Mouse (Mus musculus): ENCODE measurements around the gene Cd209f.
"Not testable (repeated sequence)": the region's sequence is repeated elsewhere in the genome, so short reads cannot be mapped to it uniquely, and the experiment has no call there.

Gene Cd209f

GRCm38 (mm10) chr8:4105735-4106134 is at the start of gene Cd209f:
Cd209f (minus strand) TSS chr8:4105835.
- DNase-seq (ENCODE audit: low read depth, low spot score), result not testable (repeated sequence)

GRCm38 (mm10) chr8:4154878-4155277 is 49.2 kb upstream of the Cd209f start:
- no peak for DNase-seq (ENCODE audit: low read depth, low spot score)

- DNase-seq (ENCODE audit: low read depth, low spot score), result no peak
Observed at GRCm38 (mm10) chr8:4147272-4147671, 41.6 kb upstream of the Cd209f start.

- no peak for DNase-seq (ENCODE audit: low read depth, low spot score)
Observed at GRCm38 (mm10) chr8:4141721-4142120, 36.1 kb upstream of the Cd209f start.

GRCm38 (mm10) chr8:4139660-4140646 is 34.3 kb upstream of the Cd209f start:
- peak; percentile 83 for DNase-seq (ENCODE audit: low read depth, low spot score)

- no peak for DNase-seq (ENCODE audit: low read depth, low spot score)
Observed at GRCm38 (mm10) chr8:4133798-4134197, 28.2 kb upstream of the Cd209f start, which contains the start of gene Cd209g. Cd209g (plus strand) TSS chr8:4134098.

- not testable (repeated sequence) for DNase-seq (ENCODE audit: low read depth, low spot score)
Observed at GRCm38 (mm10) chr8:4088514-4088913, 17.1 kb downstream of the Cd209f start.

GRCm38 (mm10) chr8:4087180-4087722 is 18.4 kb downstream of the Cd209f start:
- DNase-seq (ENCODE audit: low read depth, low spot score), result not testable (repeated sequence)
